Mouse (Mus musculus) ES-Bruce4 (cell line): Measurements from ENCODE around the gene Sun2.

Source experiments
- CTCF ChIP-seq: IDR thresholded peaks from one replicate; pipeline ENCODE4 v1.8.1; 2011; ENCODE audit warnings: low read depth, low read length
- EP300 ChIP-seq: IDR thresholded peaks from 2 replicates; pipeline ENCODE4 v1.6.1; 2011; ENCODE audit warnings: low read depth, low read length; ENCODE audit not compliant: insufficient read depth
- POLR2A ChIP-seq: IDR thresholded peaks from one replicate; pipeline ENCODE4 v1.8.1; 2011; ENCODE audit warnings: low read length; ENCODE audit not compliant: insufficient read depth

DNA sequence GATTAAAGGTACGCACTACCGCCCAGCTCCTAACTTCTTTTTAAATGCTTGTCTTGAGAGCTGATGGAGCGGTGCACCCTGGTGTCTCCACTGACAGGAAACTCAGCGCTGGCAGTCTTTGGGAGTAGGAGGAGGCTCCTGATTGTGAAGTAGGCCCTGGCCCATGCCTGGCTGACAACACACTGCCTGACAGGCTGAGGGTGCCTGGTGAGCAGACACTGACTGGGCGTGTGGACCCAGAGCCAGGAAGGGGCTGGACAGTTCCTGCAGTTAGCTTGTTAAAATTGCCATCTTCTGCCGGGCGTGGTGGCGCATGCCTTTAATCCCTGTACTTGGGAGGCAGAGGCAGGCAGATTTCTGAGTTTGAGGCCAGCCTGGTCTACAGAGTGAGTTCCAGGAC lies 7.9 kb upstream of the Sun2 start:
- TF ChIP-seq CTCF (no peak), POLR2A (no peak), EP300 (no peak)
